Mouse (Mus musculus): Measurements from ENCODE around the gene Tapbp.

DNA sequence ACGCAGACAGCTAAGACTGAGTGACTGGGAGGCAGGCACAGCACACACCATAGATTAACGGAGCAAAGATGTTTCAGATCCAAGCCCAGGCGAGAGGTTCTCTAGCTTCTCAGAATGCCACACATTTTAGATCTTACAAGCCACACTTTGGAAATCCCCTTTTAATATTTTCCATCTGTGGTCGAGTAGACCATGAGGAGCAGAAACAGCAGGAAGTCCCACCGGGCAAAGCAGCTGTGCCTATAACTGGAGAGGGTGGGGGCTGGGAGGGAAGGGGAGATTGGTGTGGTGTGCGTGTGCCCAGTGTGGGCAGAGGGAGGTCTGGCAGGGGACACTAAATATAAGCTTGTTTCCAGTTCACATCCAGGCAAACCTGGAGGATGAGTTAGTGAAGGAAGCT lies 41.8 kb downstream of the Tapbp start:
- no peak for TF ChIP-seq CTCF (IDR thresholded peaks at IDR 0.05; ENCODE audit: extremely low read depth, insufficient read depth, low read length)
- no peak for TF ChIP-seq POLR2A (IDR thresholded peaks at IDR 0.05; ENCODE audit: extremely low read depth, insufficient read depth, low read length)

All from cortical plate, adult 2 months (tissue).